ENCODE assay signal across 13 mouse cellular contexts in the genomic region with DNA sequence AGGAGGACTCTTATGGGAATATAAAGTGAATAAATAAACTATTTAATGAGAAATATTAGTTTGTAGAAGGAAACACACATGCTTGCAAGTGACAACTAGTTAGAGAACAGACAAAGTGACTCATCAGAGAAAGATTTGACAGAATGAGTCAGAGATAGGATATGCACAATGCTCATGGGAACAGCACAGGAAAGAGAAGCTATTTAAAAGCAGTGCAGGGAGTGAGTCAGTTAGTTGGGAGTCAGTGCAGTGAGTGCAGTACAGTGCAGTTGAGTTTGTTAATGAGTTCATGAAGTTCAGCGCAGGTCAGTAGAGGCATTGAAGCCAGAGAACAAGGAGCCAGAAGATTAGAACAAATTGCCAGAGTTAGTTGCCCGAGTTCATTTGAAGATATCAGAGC.
"Had no signal": no experiment of that assay in that cellular context is flagged by ENCODE, and none has a peak within 500 bp of the region (broad histone marks: within the 10 kb centered on the region; RNA-seq: fewer than 3 reads in every experiment).

No protein-coding gene starts in this region.

- H3K27ac ChIP-seq: kidney, postnatal 0 days; layer of hippocampus, adult 2 months; limb, embryonic 12.5 days; liver, embryonic 13.5 days; lung, embryonic 15.5 days; neural tube, embryonic 12.5 days had no signal

- H3K4me3 ChIP-seq: layer of hippocampus, adult 2 months; limb, embryonic 12.5 days; liver, embryonic 13.5 days; lung, embryonic 15.5 days; neural tube, embryonic 12.5 days had no signal

- H3K4me1 ChIP-seq: limb, embryonic 12.5 days; liver, embryonic 13.5 days; lung, embryonic 15.5 days; neural tube, embryonic 12.5 days had no signal

- DNase-seq: kidney, adult 8-10 months; kidney, postnatal 4 days; liver; liver, embryonic 13.5 days; liver, postnatal 0 days; midbrain, embryonic 14.5 days; retina, postnatal 1 day; thymus, postnatal 36 days had no signal

- ATAC-seq: liver, postnatal 0 days had no signal
